Mouse (Mus musculus): ENCODE measurements around the gene Ulk4. TPM values are rescaled to one million over a fixed set of nuclear protein-coding genes. Genes with fewer than 3 reads are reported as not detected.

Gene Ulk4
- polyA plus RNA-seq, 1 experiment from 2014 or later, result 115 TPM

DNA sequence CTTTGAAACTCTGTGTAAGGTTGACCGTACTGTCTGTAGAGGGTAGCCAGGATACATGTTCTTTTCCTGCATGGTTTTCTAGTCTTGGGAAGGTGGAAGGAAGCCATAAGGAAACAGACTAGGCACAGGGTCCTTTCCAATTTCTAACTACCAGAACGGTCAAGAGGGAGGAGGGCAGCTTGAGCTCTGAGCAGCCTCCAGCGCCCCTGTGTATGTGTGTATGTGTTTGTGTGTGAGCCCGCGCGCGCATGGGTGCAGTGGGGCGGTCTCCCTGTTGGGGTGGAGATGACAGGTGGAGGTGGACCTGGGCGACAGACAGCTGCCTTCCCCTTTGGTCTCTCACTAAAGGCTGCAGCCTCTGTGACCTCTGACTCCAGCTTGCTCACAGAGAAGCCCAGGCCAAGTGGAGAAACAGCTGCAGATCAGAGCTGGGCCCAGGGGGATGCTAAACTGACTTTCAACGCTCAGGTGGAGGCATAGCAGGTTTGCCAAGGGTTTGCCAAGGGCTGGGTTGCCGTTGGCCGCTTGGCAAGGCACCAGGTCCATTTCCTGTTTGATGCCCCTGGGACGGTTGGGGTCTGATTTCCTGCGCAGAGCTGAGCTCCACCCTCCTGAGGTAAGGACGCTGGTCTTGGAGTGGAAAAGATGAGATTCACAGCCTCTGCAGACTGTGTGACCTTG lies 21.6 kb upstream of the Ulk4 start:
- no peaks in the 10 kb centered on the region for H3K36me3 ChIP-seq
- H3K4me3 ChIP-seq, result peak overlapping the region; percentile 78
- H3K9me3 ChIP-seq, result no peaks in the 10 kb centered on the region
- H3K27ac ChIP-seq (replicated peaks), result peak overlapping the region; percentile 82
- peaks cover 53% of the 10 kb centered on the region for H3K4me1 ChIP-seq (replicated peaks)
- peak overlapping the region; percentile 90 for H3K4me2 ChIP-seq
- no peaks in the 10 kb centered on the region for H3K27me3 ChIP-seq
- no peak for ATAC-seq (ENCODE audit: low read depth)
- H3K9ac ChIP-seq, result peak overlapping the region; percentile 95
- 21% methylated on average over 15 of the region's 15 CpGs for whole genome bisulfite sequencing

DNA sequence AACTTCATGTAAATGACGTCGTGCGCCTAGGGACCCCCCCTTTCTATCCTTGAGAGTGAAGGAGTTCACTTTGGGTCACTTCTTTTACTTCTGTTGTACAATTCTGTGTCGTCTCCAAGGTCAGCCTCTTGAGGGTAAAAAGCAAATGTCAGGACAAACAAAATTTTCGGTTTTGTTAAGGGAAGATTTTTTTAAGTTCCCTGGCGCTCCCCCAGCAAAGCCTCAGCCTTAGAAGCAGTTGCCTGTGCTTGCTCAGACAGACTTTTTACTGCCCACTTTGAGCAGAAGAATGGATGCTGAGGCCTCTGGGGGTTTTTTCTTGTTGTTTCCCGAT lies 21.0 kb upstream of the Ulk4 start:
- ATAC-seq (ENCODE audit: low read depth), result no peak

DNA sequence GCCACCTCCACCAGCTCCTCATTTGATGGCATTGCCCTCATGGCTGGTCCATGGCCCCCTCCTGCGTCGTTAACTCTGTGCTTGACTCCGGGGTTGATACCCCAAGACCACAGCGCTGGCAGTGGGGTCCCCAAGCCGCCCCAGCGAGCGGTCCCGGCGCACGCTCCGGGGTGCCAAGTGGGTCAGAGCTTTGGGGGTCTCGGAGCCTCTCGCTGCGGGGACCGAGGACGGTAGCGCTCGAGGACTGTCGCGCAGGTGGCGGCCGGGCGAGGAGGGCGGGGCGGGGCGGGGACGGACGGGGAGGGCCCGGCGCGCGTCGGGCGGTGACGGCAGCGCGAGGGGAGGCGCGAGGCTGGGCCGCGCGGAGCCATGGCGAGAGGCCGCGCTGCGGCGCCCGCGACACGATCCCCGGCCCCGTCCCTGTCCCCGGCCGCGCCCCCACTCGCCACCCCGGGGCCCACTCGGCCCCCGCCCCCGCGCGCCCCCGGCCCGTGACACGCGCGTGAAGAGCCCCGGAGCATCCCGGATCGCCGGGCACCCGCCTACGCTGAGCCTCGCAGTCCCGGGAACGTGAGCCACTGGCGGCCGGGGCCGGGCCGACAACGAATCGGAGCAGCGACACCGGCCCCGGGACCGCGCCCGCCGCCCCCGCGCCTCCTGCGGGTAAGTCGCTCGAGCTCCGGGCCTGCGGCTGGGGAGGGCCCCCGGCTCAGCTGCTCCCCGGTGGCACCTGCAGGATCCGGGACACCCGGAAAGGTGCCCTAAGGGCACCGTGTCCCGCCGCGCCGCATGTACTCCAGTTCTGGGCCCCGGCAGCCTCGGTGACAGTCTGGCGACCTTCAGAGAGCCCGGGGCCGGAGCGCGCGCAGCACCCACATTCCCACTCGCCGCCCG lies 20.4 kb upstream of the Ulk4 start, which contains the start of gene Trak1:
Gene Trak1, plus strand, starts transcription at position 332 of the 894 bp plus-strand sequence.
- H3K4me1 ChIP-seq (replicated peaks), result peaks cover 46% of the 10 kb centered on the region
- H3K36me3 ChIP-seq, result no peaks in the 10 kb centered on the region
- H3K27ac ChIP-seq (replicated peaks), result peak within 1 kb of the TSS; percentile 82
- ATAC-seq (ENCODE audit: low read depth), result peak; percentile 91
- H3K4me2 ChIP-seq, result peak within 1 kb of the TSS; percentile 90
- H3K9ac ChIP-seq, result peak within 1 kb of the TSS; percentile 95
- WGBS, result under 1% methylated on average over 48 of the region's 116 CpGs
- H3K27me3 ChIP-seq, result no peaks in the 10 kb centered on the region
- no peaks in the 10 kb centered on the region for H3K9me3 ChIP-seq
- peak within 1 kb of the TSS; percentile 78 for H3K4me3 ChIP-seq

More for the DNA sequence above, 21.0 kb upstream of the Ulk4 start:
- 2% methylated on average over 7 of the region's 7 CpGs for WGBS
- H3K4me2 ChIP-seq, result peak overlapping the region; percentile 90
- peak overlapping the region; percentile 82 for H3K27ac ChIP-seq (replicated peaks)
- peak overlapping the region; percentile 95 for H3K9ac ChIP-seq
- H3K4me3 ChIP-seq, result peak overlapping the region; percentile 78
- H3K36me3 ChIP-seq, result no peaks in the 10 kb centered on the region
- no peaks in the 10 kb centered on the region for H3K9me3 ChIP-seq
- H3K4me1 ChIP-seq (replicated peaks), result peaks cover 48% of the 10 kb centered on the region
- H3K27me3 ChIP-seq, result no peaks in the 10 kb centered on the region

DNA sequence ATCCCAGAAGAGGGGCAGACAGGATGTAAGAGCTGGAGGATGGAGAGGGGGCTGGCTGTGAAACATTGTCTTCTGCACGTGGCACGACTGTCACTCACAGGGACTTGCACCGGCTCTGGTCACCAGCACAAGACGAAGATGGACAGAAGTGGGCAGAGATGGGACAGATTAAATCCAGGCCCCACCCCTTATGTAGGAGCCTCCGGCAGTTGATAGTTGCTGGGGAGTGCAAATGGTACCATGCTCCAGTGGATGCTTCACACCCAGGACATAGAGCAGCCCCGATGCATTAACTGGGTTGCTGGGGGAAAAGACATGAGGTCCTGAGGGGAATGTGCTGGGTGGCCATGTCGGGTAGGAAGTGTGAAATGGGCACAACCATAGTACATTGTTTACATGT lies 18.2 kb upstream of the Ulk4 start:
- Histone ChIP-seq H3K4me1 (replicated peaks) (peaks cover 30% of the 10 kb centered on the region), H3K9me3 (peaks cover 4% of the 10 kb centered on the region; the same call in 1 of the 2 replicates), H3K4me2 (no peak overlapping the region), H3K27me3 (no peaks in the 10 kb centered on the region), H3K4me3 (no peak overlapping the region), H3K27ac (replicated peaks) (no peak overlapping the region), H3K9ac (no peak overlapping the region), H3K36me3 (no peaks in the 10 kb centered on the region)
- WGBS, result 92% methylated on average over 7 of the region's 7 CpGs
- no peak for ATAC-seq (ENCODE audit: low read depth)

DNA sequence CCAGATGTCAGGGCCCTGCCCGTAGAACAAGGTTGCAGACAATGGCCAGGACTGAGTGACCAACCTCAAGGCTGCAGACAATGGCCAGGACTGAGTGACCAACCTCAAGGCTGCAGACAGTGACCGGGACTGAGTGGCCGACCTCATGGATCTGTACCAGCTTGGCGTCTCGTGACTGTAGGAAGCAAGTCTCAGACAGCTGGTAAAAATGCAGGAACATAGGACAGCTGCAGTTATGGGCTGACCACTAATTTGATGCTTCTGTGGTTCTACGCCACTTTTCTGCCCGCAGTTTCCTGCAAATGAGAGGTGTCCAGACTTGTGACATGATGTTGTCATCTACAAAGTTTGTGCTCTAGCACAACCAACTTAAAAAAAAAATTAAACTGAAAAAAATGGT lies 16.2 kb upstream of the Ulk4 start:
- Histone ChIP-seq H3K27ac (replicated peaks) (no peak overlapping the region), H3K4me3 (no peak overlapping the region), H3K27me3 (no peaks in the 10 kb centered on the region), H3K4me1 (replicated peaks) (peaks cover 9% of the 10 kb centered on the region), H3K4me2 (no peak overlapping the region), H3K9ac (no peak overlapping the region), H3K9me3 (peaks cover 11% of the 10 kb centered on the region; the same call in 1 of the 2 replicates), H3K36me3 (no peaks in the 10 kb centered on the region)
- 89% methylated on average over 7 of the region's 7 CpGs for WGBS
- no peak for ATAC-seq (ENCODE audit: low read depth)

DNA sequence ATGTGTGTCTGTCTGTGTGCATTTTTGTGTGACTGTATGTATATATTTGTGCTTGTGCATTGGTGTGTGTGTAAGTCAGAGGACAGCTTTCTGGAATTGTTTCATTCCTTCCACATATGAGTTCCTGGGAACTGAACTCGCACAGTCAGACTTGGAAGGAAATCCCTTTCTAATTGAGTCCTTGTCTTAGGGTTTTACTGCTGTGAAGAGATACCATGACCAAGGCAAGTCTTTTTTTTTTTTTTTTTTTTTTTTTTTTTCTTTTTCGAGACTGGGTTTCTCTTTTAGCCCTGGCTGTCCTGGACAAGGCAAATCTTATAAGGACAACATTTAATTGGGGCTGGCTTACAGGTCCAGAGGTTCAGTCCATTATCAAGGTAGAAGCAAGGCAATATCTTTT lies 14.3 kb upstream of the Ulk4 start:
- Histone ChIP-seq H3K4me3 (no peak overlapping the region), H3K9ac (no peak overlapping the region), H3K9me3 (peaks cover 11% of the 10 kb centered on the region; the same call in 1 of the 2 replicates), H3K4me2 (no peak overlapping the region), H3K36me3 (no peaks in the 10 kb centered on the region), H3K27ac (replicated peaks) (no peak overlapping the region), H3K4me1 (replicated peaks) (peaks cover 3% of the 10 kb centered on the region), H3K27me3 (no peaks in the 10 kb centered on the region)
- WGBS, result 81% methylated on average over 2 of the region's 2 CpGs
- ATAC-seq (ENCODE audit: low read depth), result no peak

DNA sequence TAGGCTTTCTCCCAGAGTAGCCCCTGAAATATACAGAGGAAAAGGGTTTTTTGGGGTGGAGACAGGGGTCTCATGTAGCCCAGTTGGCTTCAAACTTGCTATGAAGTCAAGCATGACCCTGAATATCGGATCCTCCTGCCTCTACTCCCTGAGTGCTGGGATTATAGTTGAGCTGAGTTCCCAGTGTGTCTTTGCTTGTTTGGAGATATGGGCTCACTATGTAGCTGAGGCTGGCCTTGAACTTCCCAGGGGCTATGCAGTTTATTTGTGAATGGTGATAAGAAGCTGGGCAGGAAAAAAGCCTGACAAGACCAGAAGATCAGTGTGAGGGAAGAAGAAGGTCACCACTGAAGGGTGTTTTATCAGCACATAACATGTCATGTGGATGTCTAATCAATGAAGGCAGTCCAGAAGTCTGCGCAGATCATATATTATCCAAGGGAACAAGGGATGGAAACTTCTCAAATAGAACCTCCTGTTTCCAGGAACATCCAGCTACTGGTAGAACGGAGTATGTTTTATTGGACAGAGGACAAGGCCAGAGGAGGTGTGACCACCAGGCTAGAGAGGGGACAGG lies 9.4 kb upstream of the Ulk4 start:
- ATAC-seq (ENCODE audit: low read depth), result peak; percentile 34; the same call in 1 of the 2 replicates
- Histone ChIP-seq H3K4me2 (peak overlapping the region; percentile 63), H3K36me3 (peaks cover 6% of the 10 kb centered on the region; the same call in 1 of the 2 replicates), H3K27ac (replicated peaks) (peak overlapping the region; percentile 42; the same call in 1 of the 2 replicates), H3K9me3 (0 out of 2 replicates have a peak, but pooled peaks cover 11% of the 10 kb centered on the region), H3K27me3 (no peaks in the 10 kb centered on the region), H3K4me3 (peak overlapping the region; percentile 47), H3K9ac (peak overlapping the region; percentile 66), H3K4me1 (replicated peaks) (peaks cover 11% of the 10 kb centered on the region)
- 83% methylated on average over 3 of the region's 3 CpGs for WGBS

DNA sequence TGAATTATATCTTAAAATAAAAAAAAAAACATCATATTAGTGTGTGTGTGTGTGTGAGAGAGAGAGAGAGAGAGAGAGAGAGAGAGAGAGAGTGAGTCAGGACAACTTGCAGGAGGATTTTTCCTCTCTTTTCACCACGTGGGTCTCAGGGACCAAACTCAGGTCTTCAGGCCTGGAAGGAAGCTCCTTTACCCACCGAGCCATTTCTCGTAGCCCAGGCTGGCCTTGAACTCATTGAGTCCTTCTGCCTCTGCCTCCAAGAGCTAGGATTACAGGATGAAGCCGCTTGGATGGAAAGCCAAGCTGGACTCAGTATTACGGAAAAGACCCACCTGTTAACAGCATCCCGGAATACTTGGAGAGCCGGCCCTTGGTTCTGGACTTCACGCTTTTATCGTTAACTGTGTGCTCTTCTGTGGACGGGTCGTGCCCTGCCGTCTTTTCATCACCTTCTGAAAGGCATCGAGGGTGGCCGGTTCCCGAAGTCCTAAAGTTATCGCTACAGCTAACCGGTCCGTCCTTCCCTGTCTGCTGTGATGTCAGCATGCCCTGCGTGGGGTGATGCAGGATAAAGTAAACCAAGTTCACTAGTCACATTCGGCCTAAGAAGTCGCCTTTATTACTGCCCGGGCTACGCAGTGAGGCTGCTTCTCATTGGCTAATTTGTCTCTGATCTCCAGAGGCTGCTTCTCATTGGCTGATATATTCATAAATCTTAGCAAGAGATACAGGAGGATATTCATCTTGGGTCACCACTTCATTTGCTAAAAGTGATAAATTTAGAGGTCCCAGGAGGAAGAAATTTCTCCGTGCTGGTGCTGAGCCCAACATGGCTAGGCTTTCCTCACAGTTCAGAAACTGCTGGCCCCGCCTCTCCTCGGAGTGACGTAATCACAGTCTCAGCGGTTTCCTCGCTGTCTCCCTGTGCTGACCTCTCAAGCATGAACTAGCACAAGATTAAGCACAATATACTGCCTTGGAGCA lies 8.6 kb upstream of the Ulk4 start:
- peak overlapping the region; percentile 47 for H3K4me3 ChIP-seq
- peak; percentile 75 for ATAC-seq (ENCODE audit: low read depth)
- H3K9me3 ChIP-seq, result 0 out of 2 replicates have a peak, but pooled peaks cover 11% of the 10 kb centered on the region
- H3K27me3 ChIP-seq, result no peaks in the 10 kb centered on the region
- peaks cover 6% of the 10 kb centered on the region; the same call in 1 of the 2 replicates for H3K36me3 ChIP-seq
- peak overlapping the region; percentile 68 for H3K27ac ChIP-seq (replicated peaks)
- 16% methylated on average over 29 of the region's 29 CpGs for WGBS
- H3K9ac ChIP-seq, result peak overlapping the region; percentile 66
- peak overlapping the region; percentile 63 for H3K4me2 ChIP-seq
- peaks cover 11% of the 10 kb centered on the region for H3K4me1 ChIP-seq (replicated peaks)

DNA sequence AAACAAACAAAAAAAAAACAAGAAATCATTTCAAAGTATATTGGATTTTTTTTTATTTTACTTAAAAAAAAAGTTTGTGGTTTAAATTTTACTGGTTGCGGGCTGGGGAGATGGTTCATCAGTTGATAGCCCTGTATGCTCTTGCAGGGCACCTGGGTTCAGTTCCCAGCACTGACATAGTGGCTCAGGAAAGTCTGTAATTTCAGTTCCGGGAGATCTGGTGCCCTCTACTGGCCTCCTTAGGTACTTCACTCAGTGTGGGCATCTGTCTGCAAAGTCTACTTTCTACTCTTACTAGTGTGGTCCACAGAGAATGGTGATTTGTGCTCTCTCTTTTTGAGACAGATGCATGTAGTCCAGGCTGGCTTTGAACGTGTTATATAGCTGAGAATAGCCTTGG lies 7.4 kb upstream of the Ulk4 start:
- no peak for ATAC-seq (ENCODE audit: low read depth)

DNA sequence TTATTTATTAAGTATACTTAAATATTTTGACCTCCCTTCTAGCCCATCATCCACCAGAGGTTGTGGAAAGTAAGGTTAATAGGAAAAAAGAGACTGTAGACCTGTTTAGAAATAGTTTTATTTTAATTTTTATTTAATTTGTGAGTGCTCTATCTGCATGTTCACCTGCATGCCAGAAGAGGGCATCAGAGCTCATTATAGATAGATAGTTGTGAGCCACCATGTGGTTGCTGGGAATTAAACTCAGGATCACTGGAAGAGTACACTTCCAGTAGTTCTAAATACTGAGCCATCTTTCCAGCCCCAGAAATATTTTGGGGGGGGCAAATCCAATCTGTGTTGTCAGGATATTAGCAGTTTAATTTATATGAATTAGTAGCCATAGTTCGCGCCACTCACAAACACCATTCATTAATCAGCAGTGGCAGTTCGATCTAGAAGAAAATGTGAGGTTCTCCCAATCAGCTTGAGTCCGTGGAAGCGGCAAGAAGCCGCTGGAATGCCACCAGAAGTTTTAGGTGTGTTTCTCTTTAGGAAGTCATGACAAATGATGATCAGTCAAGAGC lies 6.7 kb upstream of the Ulk4 start:
- Histone ChIP-seq H3K36me3 (peaks cover 6% of the 10 kb centered on the region; the same call in 1 of the 2 replicates), H3K27ac (replicated peaks) (no peak overlapping the region), H3K4me3 (no peak overlapping the region), H3K27me3 (no peaks in the 10 kb centered on the region), H3K4me2 (no peak overlapping the region), H3K9me3 (0 out of 2 replicates have a peak, but pooled peaks cover 4% of the 10 kb centered on the region), H3K4me1 (replicated peaks) (peaks cover 13% of the 10 kb centered on the region), H3K9ac (no peak overlapping the region)
- no peak for ATAC-seq (ENCODE audit: low read depth)
- 94% methylated on average over 6 of the region's 6 CpGs for WGBS

More for the DNA sequence above, 7.4 kb upstream of the Ulk4 start:
- 94% methylated on average over 3 of the region's 3 CpGs for WGBS
- Histone ChIP-seq H3K36me3 (peaks cover 6% of the 10 kb centered on the region; the same call in 1 of the 2 replicates), H3K4me2 (no peak overlapping the region), H3K27ac (replicated peaks) (no peak overlapping the region), H3K9ac (no peak overlapping the region), H3K4me1 (replicated peaks) (peaks cover 11% of the 10 kb centered on the region), H3K27me3 (no peaks in the 10 kb centered on the region), H3K4me3 (no peak overlapping the region), H3K9me3 (0 out of 2 replicates have a peak, but pooled peaks cover 6% of the 10 kb centered on the region)

DNA sequence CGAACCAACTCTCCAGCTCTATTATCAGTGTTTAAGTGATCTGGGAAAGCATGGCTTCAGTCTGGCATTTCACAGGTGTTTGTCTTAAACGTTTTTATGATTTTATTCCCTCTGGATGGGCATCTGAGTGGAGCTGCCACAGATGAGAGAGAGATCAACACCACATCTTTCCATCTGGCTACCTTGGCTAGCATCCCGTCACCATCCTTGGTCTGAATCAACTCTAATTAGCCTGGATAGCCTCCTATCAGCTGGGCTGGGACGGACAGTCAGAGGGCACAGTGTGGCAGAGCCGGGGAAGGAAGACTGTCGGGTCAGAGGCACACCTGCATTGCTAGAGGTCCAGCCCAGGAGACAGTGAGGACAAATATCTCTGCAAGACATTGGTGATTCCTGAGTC lies 4.9 kb upstream of the Ulk4 start:
- WGBS, result 86% methylated on average over 6 of the region's 6 CpGs

More for the DNA sequence above, 4.9 kb upstream of the Ulk4 start:
- H3K9ac ChIP-seq, result no peak overlapping the region
- no peak overlapping the region for H3K27ac ChIP-seq (replicated peaks)
- 0 out of 2 replicates have a peak, but pooled peaks cover 4% of the 10 kb centered on the region for H3K9me3 ChIP-seq
- H3K4me1 ChIP-seq (replicated peaks), result peaks cover 22% of the 10 kb centered on the region
- peaks cover 6% of the 10 kb centered on the region; the same call in 1 of the 2 replicates for H3K36me3 ChIP-seq
- H3K4me3 ChIP-seq, result no peak overlapping the region
- H3K4me2 ChIP-seq, result no peak overlapping the region
- no peaks in the 10 kb centered on the region for H3K27me3 ChIP-seq
- ATAC-seq (ENCODE audit: low read depth), result no peak

All from neural tube, embryonic 13.5 days (tissue).